Mouse (Mus musculus): ENCODE measurements around the gene Arhgap21. TPM values are rescaled to one million over a fixed set of nuclear protein-coding genes. Genes with fewer than 3 reads are reported as not detected.

The Arhgap21 gene
- total and polyA plus RNA-seq, 2 experiments from 2014 or later, result 10.1 to 66.7 TPM

DNA sequence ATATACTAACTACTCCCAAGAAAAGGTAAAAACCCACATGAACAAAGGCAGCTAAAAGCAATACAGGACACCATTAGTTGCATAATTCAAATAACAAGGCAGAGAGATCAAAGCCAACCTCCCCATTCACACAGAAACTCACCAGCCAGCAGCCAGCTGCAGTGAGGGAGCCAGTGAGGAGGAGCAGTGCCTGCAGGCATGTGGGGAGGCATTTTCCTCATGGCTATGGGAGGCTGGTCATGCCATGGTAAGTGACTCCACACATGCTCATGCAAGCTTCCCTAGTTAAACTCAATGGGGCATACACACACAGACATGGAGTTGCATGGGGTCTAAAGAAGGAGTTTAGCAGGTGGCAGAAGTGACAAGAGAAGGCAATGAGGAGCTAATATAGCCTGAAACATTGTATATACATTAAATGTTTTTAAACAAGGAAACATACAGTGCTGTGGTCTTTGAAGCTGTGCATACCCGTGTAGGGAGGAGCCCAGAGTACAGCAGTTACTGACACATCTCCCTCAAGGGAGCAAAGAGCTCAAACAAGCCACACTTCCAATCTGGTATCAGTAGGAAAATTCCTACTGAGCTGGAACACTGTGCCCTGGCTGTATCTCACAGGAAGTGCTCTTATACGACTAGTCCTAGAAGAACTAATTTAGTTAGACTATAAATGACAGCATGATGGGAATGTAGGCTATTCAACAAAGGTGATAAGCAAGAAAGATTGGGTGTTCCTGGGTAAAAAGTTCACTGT is 99.3 kb downstream of the Arhgap21 start:
- TF ChIP-seq EP300 (IDR thresholded peaks at IDR 0.05; ENCODE audit: low read depth) (no peak), CTCF (IDR thresholded peaks at IDR 0.05; ENCODE audit: low read depth) (no peak)
- ATAC-seq (ENCODE audit: insufficient read depth, low read depth), result peak; percentile 77
- Histone ChIP-seq H3K9me3 (replicated peaks; ENCODE audit: control insufficient read depth, low read length) (no peaks in the 10 kb centered on the region), H3K9ac (replicated peaks; ENCODE audit: low read depth, low read length) (no peak overlapping the region), H3K4me2 (ENCODE audit: low read depth, low read length) (no peak overlapping the region), H3K4me1 (ENCODE audit: control insufficient read depth, insufficient read depth) (peaks cover 17% of the 10 kb centered on the region), H3K27me3 (ENCODE audit: control insufficient read depth, insufficient read depth, low read length) (no peaks in the 10 kb centered on the region), H3K4me3 (ENCODE audit: low read depth, low read length) (no peak overlapping the region), H3K36me3 (replicated peaks; ENCODE audit: control insufficient read depth, insufficient read depth, low read length) (peaks cover 44% of the 10 kb centered on the region), H3K27ac (ENCODE audit: low read depth) (peak overlapping the region; percentile 61)
- WGBS, result 13% methylated on average over 2 of the region's 2 CpGs
- DNase-seq (ENCODE audit: low spot score), result peak; percentile 51

DNA sequence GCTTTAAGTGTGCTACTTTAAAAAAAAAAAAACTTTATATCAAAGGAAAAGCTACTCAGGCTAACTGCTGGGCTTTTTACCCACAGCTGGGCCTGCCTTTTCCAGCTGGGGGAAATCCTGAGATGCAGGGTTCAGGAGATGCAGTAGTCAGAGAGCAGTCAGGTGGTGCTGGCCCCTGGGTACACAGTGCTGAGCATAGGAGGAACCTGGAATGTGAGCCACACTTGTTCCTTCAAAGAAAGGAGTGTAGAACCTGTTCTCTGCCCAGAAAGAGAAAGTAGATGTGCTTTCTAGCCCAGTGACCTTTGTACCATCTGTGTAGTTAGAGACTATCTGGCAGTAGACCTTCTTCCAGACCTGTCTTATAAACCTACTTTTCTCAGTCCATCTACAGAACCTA is 100.6 kb downstream of the Arhgap21 start:
- H3K27ac ChIP-seq (ENCODE audit: low read depth), result no peak overlapping the region
- ATAC-seq (ENCODE audit: insufficient read depth, low read depth) (no peak), DNase-seq (ENCODE audit: low spot score) (no peak)
- H3K27me3 ChIP-seq (ENCODE audit: control insufficient read depth, insufficient read depth, low read length), result no peaks in the 10 kb centered on the region
- no peak overlapping the region for H3K9ac ChIP-seq (replicated peaks; ENCODE audit: low read depth, low read length)
- H3K9me3 ChIP-seq (replicated peaks; ENCODE audit: control insufficient read depth, low read length), result no peaks in the 10 kb centered on the region
- TF ChIP-seq EP300 (IDR thresholded peaks at IDR 0.05; ENCODE audit: low read depth), result no peak
- TF ChIP-seq CTCF (IDR thresholded peaks at IDR 0.05; ENCODE audit: low read depth), result no peak
- H3K4me1 ChIP-seq (ENCODE audit: control insufficient read depth, insufficient read depth), result peaks cover 17% of the 10 kb centered on the region
- no peak overlapping the region for H3K4me3 ChIP-seq (ENCODE audit: low read depth, low read length)
- peaks cover 53% of the 10 kb centered on the region for H3K36me3 ChIP-seq (replicated peaks; ENCODE audit: control insufficient read depth, insufficient read depth, low read length)
- no peak overlapping the region for H3K4me2 ChIP-seq (ENCODE audit: low read depth, low read length)

- H3K36me3 ChIP-seq (replicated peaks; ENCODE audit: control insufficient read depth, insufficient read depth, low read length), result peaks cover 66% of the 10 kb centered on the region
- no peaks in the 10 kb centered on the region for H3K9me3 ChIP-seq (replicated peaks; ENCODE audit: control insufficient read depth, low read length)
- DNase-seq (ENCODE audit: low spot score) (no peak), ATAC-seq (ENCODE audit: insufficient read depth, low read depth) (no peak)
- no peaks in the 10 kb centered on the region for H3K27me3 ChIP-seq (ENCODE audit: control insufficient read depth, insufficient read depth, low read length)
- WGBS, result 89% methylated on average over 3 of the region's 3 CpGs
- no peak overlapping the region for H3K4me2 ChIP-seq (ENCODE audit: low read depth, low read length)
- H3K27ac ChIP-seq (ENCODE audit: low read depth), result no peak overlapping the region
- no peak overlapping the region for H3K4me3 ChIP-seq (ENCODE audit: low read depth, low read length)
- peaks cover 17% of the 10 kb centered on the region for H3K4me1 ChIP-seq (ENCODE audit: control insufficient read depth, insufficient read depth)
- TF ChIP-seq CTCF (IDR thresholded peaks at IDR 0.05; ENCODE audit: low read depth) (no peak), EP300 (IDR thresholded peaks at IDR 0.05; ENCODE audit: low read depth) (no peak)
- H3K9ac ChIP-seq (replicated peaks; ENCODE audit: low read depth, low read length), result no peak overlapping the region
Observed at GRCm38 (mm10) chr2:20865795-20866194, 102.9 kb downstream of the Arhgap21 start.

DNA sequence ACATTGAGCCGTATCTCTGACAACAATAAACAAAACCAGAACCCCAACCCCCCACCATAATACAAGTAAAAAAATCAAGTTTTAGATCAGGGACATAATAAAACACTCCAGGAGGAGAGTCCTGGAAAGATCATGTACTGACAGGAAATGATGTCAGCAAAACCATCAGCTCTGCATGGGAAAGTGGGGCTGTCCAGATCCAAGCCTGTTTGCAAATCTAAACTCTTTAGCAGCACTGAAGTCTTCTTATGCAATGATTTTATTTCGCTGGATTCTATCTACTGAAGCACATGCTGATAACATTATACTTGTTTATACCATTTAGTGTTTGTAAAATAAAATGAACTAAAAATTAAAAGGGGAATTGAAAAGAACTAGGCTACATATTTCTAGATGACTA is 104.1 kb downstream of the Arhgap21 start:
- TF ChIP-seq EP300 (IDR thresholded peaks at IDR 0.05; ENCODE audit: low read depth), result no peak
- no peak for TF ChIP-seq CTCF (IDR thresholded peaks at IDR 0.05; ENCODE audit: low read depth)
- Histone ChIP-seq H3K9ac (replicated peaks; ENCODE audit: low read depth, low read length) (no peak overlapping the region), H3K9me3 (replicated peaks; ENCODE audit: control insufficient read depth, low read length) (no peaks in the 10 kb centered on the region), H3K27me3 (ENCODE audit: control insufficient read depth, insufficient read depth, low read length) (no peaks in the 10 kb centered on the region), H3K36me3 (replicated peaks; ENCODE audit: control insufficient read depth, insufficient read depth, low read length) (peaks cover 78% of the 10 kb centered on the region), H3K27ac (ENCODE audit: low read depth) (no peak overlapping the region), H3K4me3 (ENCODE audit: low read depth, low read length) (no peak overlapping the region), H3K4me2 (ENCODE audit: low read depth, low read length) (no peak overlapping the region), H3K4me1 (ENCODE audit: control insufficient read depth, insufficient read depth) (peaks cover 15% of the 10 kb centered on the region)
- DNase-seq (ENCODE audit: low spot score) (no peak), ATAC-seq (ENCODE audit: insufficient read depth, low read depth) (no peak)
- WGBS, result 79% methylated on average over 2 of the region's 2 CpGs

GRCm38 (mm10) chr2:20860756-20861155 is 107.9 kb downstream of the Arhgap21 start:
- DNase-seq (ENCODE audit: low spot score) (no peak), ATAC-seq (ENCODE audit: insufficient read depth, low read depth) (0 out of 2 replicates have a peak, but pooled peaks have one; percentile 27)
- 83% methylated on average over 5 of the region's 5 CpGs for WGBS
- no peak overlapping the region for H3K4me2 ChIP-seq (ENCODE audit: low read depth, low read length)
- no peaks in the 10 kb centered on the region for H3K9me3 ChIP-seq (replicated peaks; ENCODE audit: control insufficient read depth, low read length)
- no peak overlapping the region for H3K27ac ChIP-seq (ENCODE audit: low read depth)
- TF ChIP-seq EP300 (IDR thresholded peaks at IDR 0.05; ENCODE audit: low read depth) (no peak), CTCF (IDR thresholded peaks at IDR 0.05; ENCODE audit: low read depth) (no peak)
- no peak overlapping the region for H3K4me3 ChIP-seq (ENCODE audit: low read depth, low read length)
- H3K4me1 ChIP-seq (ENCODE audit: control insufficient read depth, insufficient read depth), result no peaks in the 10 kb centered on the region
- no peaks in the 10 kb centered on the region for H3K27me3 ChIP-seq (ENCODE audit: control insufficient read depth, insufficient read depth, low read length)
- peaks cover 92% of the 10 kb centered on the region for H3K36me3 ChIP-seq (replicated peaks; ENCODE audit: control insufficient read depth, insufficient read depth, low read length)
- no peak overlapping the region for H3K9ac ChIP-seq (replicated peaks; ENCODE audit: low read depth, low read length)

DNA sequence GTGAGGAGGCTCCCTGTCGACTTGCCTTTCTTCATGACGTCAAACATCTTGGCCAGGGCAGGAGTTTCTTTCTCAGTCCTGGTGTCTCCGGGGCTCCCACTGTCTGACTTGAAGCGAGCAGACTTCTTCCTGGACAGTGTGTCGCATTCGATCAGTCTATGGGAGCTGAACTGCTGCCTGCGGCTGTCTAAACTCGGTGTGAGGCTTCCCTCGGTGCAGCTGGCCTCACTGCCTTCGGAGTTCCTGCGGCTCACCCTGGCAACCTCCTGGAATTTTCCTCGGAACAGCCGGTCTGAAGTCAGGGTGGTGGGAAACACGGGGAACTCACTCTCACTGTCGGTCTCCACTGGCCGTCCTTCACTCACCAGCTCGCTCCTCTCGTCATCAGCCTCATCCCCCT is 119.3 kb downstream of the Arhgap21 start:
- Histone ChIP-seq H3K9me3 (replicated peaks; ENCODE audit: control insufficient read depth, low read length) (no peaks in the 10 kb centered on the region), H3K27me3 (ENCODE audit: control insufficient read depth, insufficient read depth, low read length) (no peaks in the 10 kb centered on the region), H3K4me2 (ENCODE audit: low read depth, low read length) (no peak overlapping the region), H3K4me3 (ENCODE audit: low read depth, low read length) (no peak overlapping the region), H3K9ac (replicated peaks; ENCODE audit: low read depth, low read length) (no peak overlapping the region), H3K4me1 (ENCODE audit: control insufficient read depth, insufficient read depth) (no peaks in the 10 kb centered on the region), H3K36me3 (replicated peaks; ENCODE audit: control insufficient read depth, insufficient read depth, low read length) (peaks cover 73% of the 10 kb centered on the region), H3K27ac (ENCODE audit: low read depth) (no peak overlapping the region)
- WGBS, result 81% methylated on average over 18 of the region's 18 CpGs
- DNase-seq (ENCODE audit: low spot score) (no peak), ATAC-seq (ENCODE audit: insufficient read depth, low read depth) (no peak)
- TF ChIP-seq EP300 (IDR thresholded peaks at IDR 0.05; ENCODE audit: low read depth), result no peak
- TF ChIP-seq CTCF (IDR thresholded peaks at IDR 0.05; ENCODE audit: low read depth), result no peak
